Mouse (Mus musculus): Measurements from ENCODE around the gene Ppox.

DNA sequence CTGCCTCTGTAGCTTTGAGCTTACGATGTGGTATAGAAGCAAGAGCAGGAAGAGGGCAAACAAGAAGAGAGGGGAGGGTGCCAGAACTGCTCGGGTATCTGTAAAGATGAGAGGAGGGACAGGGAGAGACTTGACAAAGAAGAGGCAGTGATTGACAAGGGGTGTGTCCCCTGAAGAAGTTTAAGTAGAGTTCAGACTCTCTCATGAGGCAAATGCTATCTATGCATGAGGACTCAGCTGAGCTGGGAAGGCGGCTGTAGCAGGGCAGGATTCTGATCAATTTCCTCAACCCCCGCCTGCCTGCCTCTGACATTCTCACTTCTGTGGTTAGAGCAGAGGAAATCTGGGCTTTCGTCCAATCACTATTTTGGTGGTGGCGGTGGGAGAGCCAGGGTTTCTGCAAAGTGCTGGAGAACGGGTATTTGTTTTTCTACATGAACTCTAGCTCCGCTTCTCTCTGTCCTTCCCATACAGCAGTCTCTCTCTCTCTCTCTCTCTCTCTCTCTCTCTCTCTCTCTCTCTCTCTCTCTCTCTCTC is 18.3 kb downstream of the Ppox start:
- no peak for TF ChIP-seq POLR2A (IDR thresholded peaks at IDR 0.05; ENCODE audit: low read depth, low read length)
- TF ChIP-seq CTCF (conservative IDR thresholded peaks at IDR 0.05; ENCODE audit: insufficient read depth, insufficient read length, low read depth, low read length): no peak

Data from kidney, adult 2 months (tissue).